Mouse (Mus musculus): ENCODE data around the gene Zcchc24.

Zcchc24 gene

DNA sequence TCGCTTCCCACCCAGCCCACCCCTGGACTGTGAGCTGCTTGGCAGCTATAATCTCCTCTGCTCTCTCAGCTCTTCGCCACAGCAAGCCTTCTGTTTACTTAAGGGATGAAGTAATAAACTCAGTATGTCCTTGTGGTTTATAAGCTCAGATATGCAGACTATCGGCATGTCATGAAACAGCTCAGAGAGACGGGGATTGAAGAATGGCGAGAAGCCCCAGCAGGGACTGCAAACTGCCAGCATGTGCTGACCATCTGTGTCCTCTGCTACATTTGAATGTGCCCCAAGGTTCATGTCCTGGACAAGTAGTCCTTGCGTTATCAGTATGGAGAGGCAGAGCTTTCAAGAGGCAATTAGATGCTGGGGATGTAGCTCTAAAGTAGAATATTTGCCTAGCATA, 7.5 kb upstream of the Zcchc24 start:
- DNase-seq (ENCODE audit: low spot score) = no peak

DNA sequence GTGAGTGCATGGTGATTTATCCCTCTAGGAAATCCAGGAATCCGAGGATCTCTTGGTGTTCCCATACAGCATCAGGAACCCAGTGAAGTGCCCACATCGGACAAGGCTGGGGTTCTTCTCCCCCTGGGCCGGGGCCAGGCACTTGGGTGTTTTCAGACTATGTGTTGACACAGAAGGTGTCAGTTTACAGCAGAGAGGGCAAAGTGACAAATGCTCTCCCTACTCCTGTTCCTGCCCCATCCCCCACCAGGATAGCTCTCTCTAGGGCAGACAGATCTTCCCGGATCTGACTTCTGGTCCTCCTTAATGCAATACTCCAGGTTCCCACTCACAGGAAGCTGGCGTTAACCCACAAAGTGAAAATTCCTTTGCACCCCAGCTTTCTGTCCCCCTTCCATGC, 5.3 kb upstream of the Zcchc24 start:
- DNase-seq (ENCODE audit: low spot score) = no peak

DNA sequence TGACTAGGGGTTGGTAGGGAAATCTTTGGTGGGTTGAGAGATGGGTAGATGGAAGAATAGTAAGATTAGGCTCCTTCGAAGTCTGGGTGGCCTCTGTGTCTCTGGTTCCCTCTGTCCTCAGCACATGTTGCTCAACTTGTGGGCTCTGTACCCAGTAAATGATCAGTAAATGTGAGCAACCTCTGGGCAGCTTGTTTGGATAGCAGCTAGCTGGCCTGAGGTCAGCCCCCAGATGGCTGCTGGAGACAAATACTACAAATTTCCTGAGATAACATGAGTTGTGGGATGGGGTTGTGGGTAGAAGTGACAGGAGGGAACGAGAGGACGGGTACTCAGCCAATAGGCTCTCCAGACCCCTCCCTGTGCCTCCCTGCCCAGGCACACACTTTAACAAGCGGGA, 4.2 kb upstream of the Zcchc24 start:
- no peak for DNase-seq (ENCODE audit: low spot score)

DNA sequence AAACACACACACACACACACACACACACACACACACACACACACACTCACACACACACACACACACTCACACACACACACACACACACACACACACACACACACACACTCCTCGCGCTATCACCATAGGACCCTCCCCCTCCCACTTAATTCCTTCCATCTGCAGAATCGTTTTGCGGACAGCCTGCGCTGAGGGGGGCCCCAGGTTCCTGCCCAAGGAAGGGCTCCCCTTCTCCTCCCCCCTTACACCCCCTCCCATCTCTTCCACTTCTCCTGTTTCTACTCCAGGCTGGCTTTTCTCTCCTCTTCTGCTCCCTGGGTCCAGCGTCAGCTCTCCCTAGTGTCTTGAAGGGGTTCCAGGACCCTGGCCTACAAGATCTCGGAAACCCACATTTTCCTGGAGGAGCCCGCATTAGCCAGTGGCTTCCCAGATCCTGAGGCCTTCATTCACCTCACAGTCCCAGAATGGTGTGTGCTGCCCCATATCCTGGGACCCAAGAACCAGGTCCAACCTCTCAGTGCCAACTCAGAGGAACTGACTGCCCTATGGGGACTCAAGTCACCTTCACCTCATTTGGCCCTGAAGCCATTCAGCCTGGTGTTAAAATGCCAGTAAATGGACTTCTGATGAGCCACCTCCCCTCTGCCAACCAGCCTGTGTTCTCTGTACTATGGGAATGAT, 927 bp upstream of the Zcchc24 start:
- no peak for DNase-seq (ENCODE audit: low spot score)

DNA sequence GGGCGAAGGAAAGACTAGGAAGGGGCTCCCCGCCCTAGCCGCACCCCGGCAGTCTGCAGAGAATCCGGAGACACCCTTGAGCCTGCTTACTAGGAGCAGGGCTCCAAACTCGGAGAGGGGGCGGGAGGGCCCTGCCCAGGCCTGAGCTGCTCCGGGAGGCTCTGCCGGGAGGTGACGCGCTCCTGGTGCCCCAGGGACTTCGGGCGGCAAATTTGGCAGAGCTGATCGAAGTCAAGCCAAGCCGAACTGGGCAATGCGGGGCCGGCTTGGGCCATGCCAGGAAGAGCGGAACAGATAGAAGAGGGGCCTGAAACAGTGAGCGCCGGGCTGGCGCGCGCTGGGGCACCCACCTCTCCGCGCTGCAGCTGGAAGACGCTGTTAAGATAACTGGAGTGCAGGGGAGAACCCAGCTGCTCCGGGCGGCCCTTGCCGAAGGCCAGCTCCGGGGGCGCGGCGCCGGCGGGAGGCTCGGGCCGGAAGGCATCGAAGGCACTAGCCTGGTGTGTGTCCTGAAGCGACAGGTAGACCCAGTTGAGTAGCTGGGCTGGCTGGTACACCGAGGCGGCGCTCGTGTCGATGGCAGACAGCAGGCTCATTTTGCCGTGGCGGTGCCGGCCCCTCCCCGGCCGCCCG, 462 bp downstream of the Zcchc24 start:
- no peak for DNase-seq (ENCODE audit: low spot score)

DNA sequence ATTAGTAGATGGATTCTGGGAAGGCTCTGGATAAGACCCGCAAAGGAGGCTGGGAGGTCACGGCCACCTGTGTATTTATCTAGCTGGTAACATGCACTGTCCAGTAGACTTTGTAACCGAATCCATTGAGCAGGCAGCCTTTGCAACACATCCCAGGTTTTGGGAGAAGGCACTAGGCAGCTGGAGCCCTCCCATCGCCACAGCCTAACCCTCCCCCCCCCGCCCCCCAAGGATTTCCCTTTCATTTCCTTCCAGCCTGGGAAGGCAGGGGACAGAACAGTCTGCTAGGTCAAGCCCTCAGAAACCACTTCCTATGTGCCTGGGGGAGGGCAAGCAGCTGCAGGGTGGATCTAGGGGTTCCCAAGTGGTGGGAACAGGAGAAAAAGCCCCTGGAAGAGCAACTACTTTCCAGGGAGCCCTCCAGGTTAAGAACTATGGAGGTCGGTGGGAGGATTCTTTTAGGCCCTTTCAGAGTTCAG, 1.1 kb downstream of the Zcchc24 start:
- DNase-seq (ENCODE audit: low spot score) = no peak

GRCm38 (mm10) chr14:25766441-25766840, 2.4 kb downstream of the Zcchc24 start:
- DNase-seq (ENCODE audit: low spot score) = no peak

DNA sequence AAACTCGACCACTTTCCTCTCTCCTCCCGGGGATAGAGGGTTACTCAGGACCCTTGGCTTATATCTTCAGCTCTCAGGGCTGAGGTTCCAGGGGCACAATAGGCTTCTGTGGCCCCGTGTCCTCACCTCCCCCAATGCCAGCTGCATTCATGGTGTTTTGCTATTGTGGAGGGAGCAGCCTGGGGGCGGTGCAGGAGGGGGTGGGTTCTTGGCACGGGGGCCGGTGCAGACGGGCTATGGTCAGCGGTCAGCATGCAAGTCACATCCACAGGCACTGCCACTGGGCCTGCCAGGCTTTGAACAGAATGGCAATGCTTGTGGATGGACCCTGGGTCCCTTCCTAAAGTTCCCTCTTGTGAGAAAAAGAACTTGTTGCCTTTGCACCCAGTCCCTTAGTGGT, 2.9 kb downstream of the Zcchc24 start:
- no peak for DNase-seq (ENCODE audit: low spot score)

DNA sequence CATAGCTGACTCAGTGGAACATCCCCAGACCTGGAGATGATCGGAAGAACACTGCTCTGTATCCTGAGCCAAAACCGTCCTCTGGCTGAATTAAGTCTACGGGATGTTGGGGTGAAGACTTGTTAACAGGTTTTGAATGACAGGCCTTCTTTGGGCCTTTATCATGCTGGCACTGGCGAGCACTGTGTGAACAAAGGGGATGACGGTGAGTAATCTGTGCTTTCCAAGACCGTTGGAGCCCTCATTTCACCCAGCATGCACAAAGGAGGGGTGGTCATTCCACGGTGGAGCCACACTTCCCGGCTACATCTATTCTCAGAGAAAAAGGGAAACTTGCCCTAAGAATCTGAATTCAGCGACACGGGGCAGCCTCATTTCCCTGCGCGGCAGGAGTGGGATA, 3.7 kb downstream of the Zcchc24 start:
- no peak for DNase-seq (ENCODE audit: low spot score)

GRCm38 (mm10) chr14:25761184-25761583, 7.7 kb downstream of the Zcchc24 start:
- DNase-seq (ENCODE audit: low spot score) = no peak

- DNase-seq (ENCODE audit: low spot score) = no peak
Observed at GRCm38 (mm10) chr14:25759981-25760537, 8.8 kb downstream of the Zcchc24 start.

DNA sequence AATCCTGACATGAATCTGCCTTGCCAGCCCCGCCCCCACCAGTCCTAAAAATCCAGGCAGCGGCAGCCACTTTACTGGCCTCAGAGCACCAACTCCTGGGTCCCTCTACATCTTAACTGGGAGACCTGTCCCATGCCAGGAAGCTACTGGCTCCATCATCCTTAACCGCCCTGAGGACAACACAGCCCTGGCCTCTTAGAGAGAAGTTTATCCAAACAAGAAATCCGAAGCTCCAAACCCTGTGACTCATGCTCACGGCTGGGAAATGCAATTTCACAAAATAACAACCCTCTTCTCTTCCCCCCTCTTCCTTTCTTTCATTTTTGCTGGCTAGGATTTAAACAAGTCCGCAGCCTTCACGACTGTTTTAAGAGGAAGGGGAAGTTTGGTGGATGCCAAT, 9.3 kb downstream of the Zcchc24 start:
- DNase-seq (ENCODE audit: low spot score) = no peak

GRCm38 (mm10) chr14:25757917-25758316, 10.9 kb downstream of the Zcchc24 start:
- DNase-seq (ENCODE audit: low spot score) = no peak

- no peak for DNase-seq (ENCODE audit: low spot score)
Observed at GRCm38 (mm10) chr14:25756385-25756990, 12.4 kb downstream of the Zcchc24 start.

DNA sequence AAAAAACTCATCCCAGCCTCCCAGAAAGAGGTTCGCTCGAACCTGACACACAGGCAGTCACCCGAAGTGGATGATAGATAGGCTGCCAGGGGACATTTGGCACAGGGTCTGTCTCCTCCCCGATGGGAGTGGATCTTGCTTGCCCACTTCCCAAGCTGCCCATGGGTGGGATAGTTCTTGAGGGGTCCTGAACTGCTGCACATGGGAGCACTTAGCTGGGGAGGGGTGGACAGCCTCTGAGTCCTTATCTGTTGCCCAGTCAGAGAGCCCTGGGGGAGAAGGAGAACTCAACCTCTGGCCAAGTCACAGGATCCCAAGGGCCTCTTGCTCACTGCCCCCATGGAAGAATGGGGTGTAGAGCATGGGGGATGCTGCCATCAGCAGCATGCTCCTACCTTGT, 13.3 kb downstream of the Zcchc24 start:
- no peak for DNase-seq (ENCODE audit: low spot score)

- no peak for DNase-seq (ENCODE audit: low spot score)
Observed at GRCm38 (mm10) chr14:25754531-25755484, 14.0 kb downstream of the Zcchc24 start.

DNA sequence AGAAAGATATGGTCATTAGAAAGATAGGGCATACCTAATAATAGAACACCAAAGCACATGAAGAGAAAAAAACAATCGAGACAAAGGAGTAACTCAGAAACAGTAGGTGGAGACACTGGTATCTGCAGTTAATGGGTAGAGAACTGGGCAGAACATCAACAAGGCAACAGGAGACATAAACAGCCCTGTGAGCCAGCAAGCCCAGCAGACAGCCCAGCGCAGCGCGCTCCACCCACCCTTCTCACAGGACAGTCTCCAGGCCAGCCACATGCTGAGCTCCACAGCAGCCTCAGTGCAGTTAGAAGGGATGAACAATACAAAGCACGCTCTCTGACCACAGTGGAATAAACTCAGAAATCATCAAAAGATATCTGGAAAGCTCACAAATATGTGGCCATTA, 15.8 kb downstream of the Zcchc24 start:
- peak; percentile 66 for DNase-seq (ENCODE audit: low spot score)

DNA sequence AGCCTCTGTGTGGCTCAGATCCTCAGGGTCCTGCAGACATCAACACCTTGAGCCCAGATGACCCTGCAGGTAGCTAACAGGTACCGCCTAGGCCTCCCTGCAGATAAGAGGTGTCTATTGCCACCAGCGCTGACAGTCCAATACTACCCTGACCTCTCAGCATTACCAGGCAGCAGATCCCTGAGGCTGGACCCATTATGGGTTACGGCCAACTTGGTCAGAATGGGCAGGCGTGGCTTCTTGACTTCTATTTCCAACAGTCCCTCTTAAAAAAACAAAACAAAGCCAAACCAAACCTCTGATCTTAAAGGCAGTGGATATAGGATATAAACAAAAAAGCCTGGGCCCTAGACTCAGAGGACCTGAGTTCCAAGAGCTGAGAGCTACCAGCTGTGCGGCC, 17.8 kb downstream of the Zcchc24 start:
- DNase-seq (ENCODE audit: low spot score) = no peak

GRCm38 (mm10) chr14:25750448-25751015, 18.3 kb downstream of the Zcchc24 start:
- no peak for DNase-seq (ENCODE audit: low spot score)

DNA sequence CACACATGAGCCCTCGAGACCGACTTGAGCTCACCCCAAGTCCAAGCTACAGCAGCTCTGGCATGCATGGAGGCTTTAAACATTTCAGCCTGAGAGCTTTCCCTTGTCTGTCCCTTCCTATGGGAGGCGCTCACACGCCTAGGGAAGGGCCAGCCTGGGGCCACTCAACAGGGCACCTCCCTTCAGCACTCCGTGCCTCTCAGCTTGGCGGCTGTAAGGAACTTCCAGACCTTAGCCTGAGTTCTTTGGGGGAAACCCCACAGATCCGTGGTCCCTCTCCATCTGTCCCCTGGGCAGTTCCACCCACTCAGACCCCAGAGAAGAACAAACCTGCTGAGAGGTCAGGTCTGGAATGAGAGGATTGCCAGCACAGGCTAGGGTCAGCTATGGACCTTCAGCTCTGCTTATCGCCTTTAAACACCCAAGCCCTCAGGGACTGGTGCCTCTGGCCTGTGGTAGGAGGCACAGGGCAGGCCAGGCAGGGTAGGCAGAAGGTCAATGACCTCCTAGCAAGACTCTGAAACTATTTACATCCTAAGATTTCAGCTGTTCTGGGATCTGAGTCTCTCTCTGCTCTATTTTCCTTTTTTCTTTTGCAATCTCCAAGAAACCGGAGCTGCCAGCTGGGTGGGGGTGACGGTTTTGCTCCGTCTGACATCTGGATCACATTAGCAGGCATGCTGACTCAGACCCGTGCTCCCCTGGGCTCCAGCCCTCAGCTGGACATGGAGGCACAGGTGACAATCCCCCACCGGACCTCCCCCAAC, 19.5 kb downstream of the Zcchc24 start:
- no peak for DNase-seq (ENCODE audit: low spot score)

Data from ovary, adult 18-20 months (tissue).